Mouse (Mus musculus) megakaryocyte-erythroid progenitor cell, adult 5-6 weeks (primary cell): ENCODE data around the gene V1ra8. TPM values are rescaled to one million over a fixed set of nuclear protein-coding genes. Genes with fewer than 3 reads are reported as not detected.
"Not testable (repeated sequence)": the region's sequence is repeated elsewhere in the genome, so short reads cannot be mapped to it uniquely, and the experiment has no call there.

Source experiments
- ATAC-seq: replicated peaks from 2 replicates; pipeline ENCODE4 v1.8.0; 2016; ENCODE audit warnings: mild to moderate bottlenecking, inconsistent platforms; ENCODE audit not compliant: severe bottlenecking, poor library complexity, low FRiP score, low TSS enrichment
- total RNA-seq, 2 experiments: library from RNA; stranded (forward) in 1 of 2; stranded (reverse) in 1 of 2; fragments of 200-1000, 215-1000 nt in 1 of 2; fragments of >200 nt in 1 of 2; fragmentation: Nextera tagmentation in 1 of 2; gene quantifications; 2 replicates each; pipeline ENCODE4 v1.2.3; 2014 to 2017

V1ra8 gene
- not detected in 2 replicates for total RNA-seq (2014; fragmentation: Nextera tagmentation)
- total RNA-seq (2017) = not detected in 2 replicates

DNA sequence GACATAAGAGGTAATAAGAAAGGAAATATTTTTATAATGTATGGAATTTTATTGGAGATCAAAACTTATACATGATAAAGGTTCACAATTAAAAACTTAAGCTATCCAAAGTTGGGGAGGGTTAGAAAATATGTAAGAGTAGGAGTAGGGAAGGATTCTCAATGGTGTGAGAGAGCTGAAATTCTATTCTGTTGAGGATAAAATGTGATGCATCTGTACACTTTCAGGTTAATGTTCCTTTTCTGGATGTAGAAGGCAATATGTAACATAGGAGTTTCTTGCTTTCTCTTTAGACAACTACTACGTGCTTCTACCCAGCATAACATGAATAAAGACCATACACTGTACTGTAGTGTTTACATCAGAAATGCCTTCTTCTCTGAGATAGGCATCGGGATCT is at the start of gene V1ra8:
Gene V1ra8 (plus strand): TSS at position 301 of the 400 bp plus-strand sequence.
- ATAC-seq = not testable (repeated sequence)

DNA sequence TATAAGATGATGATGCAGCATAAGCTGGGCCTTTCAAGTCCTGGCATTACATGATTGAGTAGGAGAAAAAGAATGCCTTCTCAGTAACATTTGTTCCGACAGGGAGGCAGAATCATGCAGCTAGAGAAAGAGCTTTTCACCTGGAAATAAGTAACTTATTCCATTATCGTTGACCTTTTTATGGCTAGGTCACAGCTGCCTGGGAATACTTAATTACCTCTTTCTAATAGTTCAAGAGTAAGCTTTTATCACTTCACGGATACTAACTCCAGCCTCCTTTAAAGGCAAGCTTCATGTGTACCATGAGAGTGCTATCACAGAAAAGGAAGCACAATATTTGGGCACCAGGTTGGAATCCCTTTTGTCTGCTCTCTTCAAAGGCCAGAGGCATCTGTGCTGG is 42.5 kb upstream of the V1ra8 start:
- ATAC-seq = no peak

GRCm38 (mm10) chr6:90174508-90174907 is 28.1 kb upstream of the V1ra8 start, which contains the start of gene Vmn1r52:
Gene Vmn1r52 (plus strand): TSS chr6:90174808.
- no peak for ATAC-seq

- ATAC-seq = no peak
Observed at GRCm38 (mm10) chr6:90224338-90224737, 21.7 kb downstream of the V1ra8 start, which contains the start of gene Vmn1r53. Gene Vmn1r53 (minus strand): TSS chr6:90224438.

- not testable (repeated sequence) for ATAC-seq
Observed at GRCm38 (mm10) chr6:90232114-90232513, 29.5 kb downstream of the V1ra8 start.

GRCm38 (mm10) chr6:90232681-90233080 is 30.1 kb downstream of the V1ra8 start:
- no peak for ATAC-seq

DNA sequence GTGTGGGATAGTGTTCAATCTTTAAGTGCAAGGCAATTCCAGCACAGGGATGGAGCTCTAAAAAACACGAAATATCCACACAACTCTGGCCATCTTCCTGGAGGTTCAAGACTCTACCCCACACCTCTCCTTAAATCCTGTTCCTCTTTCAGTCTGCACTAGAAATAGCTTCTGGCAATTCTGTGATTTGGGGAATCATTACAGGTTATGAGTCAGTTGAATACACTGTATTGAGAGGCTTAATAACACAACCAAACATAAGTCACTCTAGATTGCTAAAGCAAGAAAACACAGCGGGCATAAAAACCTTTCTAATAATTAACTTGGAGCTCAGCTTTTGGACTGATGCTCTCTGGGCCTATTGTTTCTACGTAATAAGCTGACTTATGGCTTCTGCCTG is 41.4 kb downstream of the V1ra8 start:
- no peak for ATAC-seq

- no peak for ATAC-seq
Observed at GRCm38 (mm10) chr6:90246000-90246399, 43.4 kb downstream of the V1ra8 start, which contains the start of gene Vmn1r54. Gene Vmn1r54 (plus strand): TSS chr6:90246300.

Other genes with a start within 250 kb of the V1ra8 start
- not detected in 2 replicates for gene Vmn1r46, start 233.5 kb upstream of the V1ra8 start, total RNA-seq (2014; fragmentation: Nextera tagmentation)
- not detected in 2 replicates for gene Vmn1r46, start 233.5 kb upstream of the V1ra8 start, total RNA-seq (2017)
- not detected in 2 replicates for gene Vmn1r47, start 186.6 kb upstream of the V1ra8 start, total RNA-seq (2014; fragmentation: Nextera tagmentation)
- not detected in 2 replicates for gene Vmn1r47, start 186.6 kb upstream of the V1ra8 start, total RNA-seq (2017)
- not detected in 2 replicates for gene Vmn1r48, start 166.0 kb upstream of the V1ra8 start, total RNA-seq (2014; fragmentation: Nextera tagmentation)
- gene Vmn1r48, start 166.0 kb upstream of the V1ra8 start, total RNA-seq (2017) = not detected in 2 replicates
- not detected in 2 replicates for gene Vmn1r49, start 124.3 kb upstream of the V1ra8 start, total RNA-seq (2014; fragmentation: Nextera tagmentation)
- not detected in 2 replicates for gene Vmn1r49, start 124.3 kb upstream of the V1ra8 start, total RNA-seq (2017)
- not detected in 2 replicates for gene Vmn1r50, start 101.4 kb upstream of the V1ra8 start, total RNA-seq (2014; fragmentation: Nextera tagmentation)
- not detected in 2 replicates for gene Vmn1r50, start 101.4 kb upstream of the V1ra8 start, total RNA-seq (2017)
- not detected in 2 replicates for gene Vmn1r51, start 80.2 kb upstream of the V1ra8 start, total RNA-seq (2014; fragmentation: Nextera tagmentation)
- gene Vmn1r51, start 80.2 kb upstream of the V1ra8 start, total RNA-seq (2017) = not detected in 2 replicates
- gene Vmn1r52, start 28.0 kb upstream of the V1ra8 start, total RNA-seq (2014; fragmentation: Nextera tagmentation) = not detected in 2 replicates
- not detected in 2 replicates for gene Vmn1r52, start 28.0 kb upstream of the V1ra8 start, total RNA-seq (2017)
- not detected in 2 replicates for gene Vmn1r53, start 21.6 kb downstream of the V1ra8 start, total RNA-seq (2014; fragmentation: Nextera tagmentation)
- not detected in 2 replicates for gene Vmn1r53, start 21.6 kb downstream of the V1ra8 start, total RNA-seq (2017)
- gene Vmn1r54, start 43.5 kb downstream of the V1ra8 start, total RNA-seq (2014; fragmentation: Nextera tagmentation) = not detected in 2 replicates
- gene Vmn1r54, start 43.5 kb downstream of the V1ra8 start, total RNA-seq (2017) = not detected in 2 replicates
- gene BC048671, start 98.4 kb downstream of the V1ra8 start, total RNA-seq (2014; fragmentation: Nextera tagmentation) = not detected in 2 replicates
- gene BC048671, start 98.4 kb downstream of the V1ra8 start, total RNA-seq (2017) = not detected in 2 replicates
- not detected in 2 replicates for gene Chst13, start 122.4 kb downstream of the V1ra8 start, total RNA-seq (2014; fragmentation: Nextera tagmentation)
- gene Chst13, start 122.4 kb downstream of the V1ra8 start, total RNA-seq (2017) = not detected in 2 replicates
- gene Uroc1, start 130.5 kb downstream of the V1ra8 start, total RNA-seq (2014; fragmentation: Nextera tagmentation) = not detected in 2 replicates
- gene Uroc1, start 130.5 kb downstream of the V1ra8 start, total RNA-seq (2017) = not detected in 2 replicates
- 10.2 and 11.9 TPM in 2 replicates for gene Zxdc, start 166.7 kb downstream of the V1ra8 start, total RNA-seq (2014; fragmentation: Nextera tagmentation)
- 8.0 and 8.9 TPM in 2 replicates for gene Zxdc, start 166.7 kb downstream of the V1ra8 start, total RNA-seq (2017)
- gene Cfap100, start 226.0 kb downstream of the V1ra8 start, total RNA-seq (2014; fragmentation: Nextera tagmentation) = not detected in 2 replicates
- not detected in 2 replicates for gene Cfap100, start 226.0 kb downstream of the V1ra8 start, total RNA-seq (2017)